Mouse (Mus musculus) kidney, postnatal 0 days (tissue): ENCODE measurements around the gene Klc4. TPM values are rescaled to one million over a fixed set of nuclear protein-coding genes. Genes with fewer than 3 reads are reported as not detected.
A peak's percentile ranks its signal among the peaks of the same experiment; 100 is the strongest.

ENCODE experiments used
- ATAC-seq: fragments of 200-750 bp; cut with Nextera tagmentation; replicated peaks from 2 replicates; pipeline ENCODE4 v1.8.0; 2017; ENCODE audit warnings: low read depth, moderate number of reproducible peaks, moderate TSS enrichment, moderate library complexity; ENCODE audit not compliant: low FRiP score
- DNase-seq: peaks from one replicate; pipeline ENCODE4 v3.0.0-alpha.2; 2016; ENCODE audit warnings: low spot score
- H3K27ac ChIP-seq: fragments of 300-500 bp; sonication (generic); 2 replicates; pipeline ENCODE4 v1.5.1; 2014; ENCODE audit warnings: mild to moderate bottlenecking
- H3K27me3 ChIP-seq: fragments of 300-500 bp; sonication (generic); 2 replicates; pipeline ENCODE4 v1.6.1; 2014; ENCODE audit warnings: low read length, mixed read lengths; ENCODE audit not compliant: insufficient read depth
- H3K36me3 ChIP-seq: fragments of 300-500 bp; sonication (generic); 2 replicates; pipeline ENCODE4 v1.6.1; 2014; ENCODE audit warnings: low read length, mixed read lengths; ENCODE audit not compliant: insufficient read depth
- H3K4me1 ChIP-seq: fragments of 300-500 bp; sonication (generic); replicated peaks from 2 replicates; pipeline ENCODE4 v1.6.1; 2014; ENCODE audit warnings: antibody characterized with exemption, low read length, mixed read lengths; ENCODE audit not compliant: insufficient read depth
- H3K4me2 ChIP-seq: fragments of 300-500 bp; sonication (generic); 2 replicates; pipeline ENCODE4 v1.6.1; 2014; ENCODE audit warnings: mild to moderate bottlenecking, low read length, moderate library complexity, mixed read lengths
- H3K4me3 ChIP-seq: fragments of 300-500 bp; sonication (generic); replicated peaks from 2 replicates; pipeline ENCODE4 v1.5.1; 2014; ENCODE audit warnings: low read depth, low read length
- H3K9ac ChIP-seq: fragments of 300-500 bp; sonication (generic); 2 replicates; pipeline ENCODE4 v1.6.1; 2014; ENCODE audit warnings: low read depth, low read length
- H3K9me3 ChIP-seq: fragments of 300-500 bp; sonication (generic); replicated peaks from 2 replicates; pipeline ENCODE4 v1.6.1; 2016; ENCODE audit warnings: low read length, inconsistent platforms, mixed read lengths
- CTCF ChIP-seq: IDR thresholded peaks from 2 replicates; pipeline ENCODE4 v1.5.1; 2016; ENCODE audit warnings: antibody characterized with exemption, low read depth, mild to moderate bottlenecking, moderate library complexity
- WGBS: fragments of 180-500 bp; shearing (Covaris S2); extraction: QIAGEN DNeasy Blood & Tissue Kit; methylation state at CpG from one replicate; pipeline ENCODE4 v1.1.7; 2014; 5-methylcytosine and 5-hydroxymethylcytosine counted together
- polyA plus RNA-seq: library from polyadenylated mRNA; unstranded; fragments of >200 nt; fragmentation: Nextera tagmentation; extraction: Ambion mirVana; gene quantifications from 2 replicates; pipeline ENCODE4 v1.2.1, GENCODE M21; 2015

Klc4 gene
- polyA plus RNA-seq, 1 experiment from 2014 or later: 47.6 TPM

- TF ChIP-seq CTCF: no peak
- H3K27ac ChIP-seq: no peak overlapping the region
- 78% methylated on average over 7 of the region's 7 CpGs for WGBS
- peaks cover 36% of the 10 kb centered on the region for H3K36me3 ChIP-seq
- DNase-seq (no peak), ATAC-seq (no peak)
- H3K4me3 ChIP-seq: no peak overlapping the region
- no peak overlapping the region for H3K9ac ChIP-seq
- no peaks in the 10 kb centered on the region for H3K27me3 ChIP-seq
- H3K4me1 ChIP-seq: no peaks in the 10 kb centered on the region
- H3K4me2 ChIP-seq: no peak overlapping the region
- no peaks in the 10 kb centered on the region for H3K9me3 ChIP-seq
Observed at GRCm38 (mm10) chr17:46590439-46590838, 55.4 kb downstream of the Klc4 start.

- Histone ChIP-seq H3K27me3 (no peaks in the 10 kb centered on the region), H3K4me1 (no peaks in the 10 kb centered on the region), H3K27ac (no peak overlapping the region), H3K36me3 (peaks cover 36% of the 10 kb centered on the region), H3K9me3 (no peaks in the 10 kb centered on the region), H3K4me3 (no peak overlapping the region), H3K4me2 (no peak overlapping the region), H3K9ac (no peak overlapping the region)
- ATAC-seq (no peak), DNase-seq (no peak)
- peak; percentile 25; the same call in 1 of the 2 replicates for TF ChIP-seq CTCF
- 85% methylated on average over 16 of the region's 16 CpGs for WGBS
Observed at GRCm38 (mm10) chr17:46589635-46590314, 56.0 kb downstream of the Klc4 start.

- H3K36me3 ChIP-seq: peaks cover 36% of the 10 kb centered on the region
- WGBS: 96% methylated on average over 6 of the region's 6 CpGs
Observed at GRCm38 (mm10) chr17:46588913-46589312, 56.9 kb downstream of the Klc4 start.

GRCm38 (mm10) chr17:46588173-46588572, 57.6 kb downstream of the Klc4 start:
- DNase-seq (no peak), ATAC-seq (no peak)
- Histone ChIP-seq H3K36me3 (peaks cover 36% of the 10 kb centered on the region), H3K4me2 (no peak overlapping the region), H3K4me1 (no peaks in the 10 kb centered on the region), H3K9ac (no peak overlapping the region), H3K27ac (no peak overlapping the region), H3K9me3 (no peaks in the 10 kb centered on the region), H3K27me3 (no peaks in the 10 kb centered on the region), H3K4me3 (no peak overlapping the region)
- no peak for TF ChIP-seq CTCF
- WGBS: 85% methylated on average over 9 of the region's 9 CpGs

More at GRCm38 (mm10) chr17:46588913-46589312, 56.9 kb downstream of the Klc4 start:
- H3K9me3 ChIP-seq: no peaks in the 10 kb centered on the region
- no peak for ATAC-seq
- H3K27me3 ChIP-seq: no peaks in the 10 kb centered on the region
- no peak for DNase-seq
- H3K9ac ChIP-seq: no peak overlapping the region
- no peak overlapping the region for H3K27ac ChIP-seq
- no peak overlapping the region for H3K4me3 ChIP-seq
- no peak for TF ChIP-seq CTCF
- no peaks in the 10 kb centered on the region for H3K4me1 ChIP-seq
- H3K4me2 ChIP-seq: no peak overlapping the region

- ATAC-seq: no peak
- peaks cover 49% of the 10 kb centered on the region for H3K36me3 ChIP-seq
- no peak overlapping the region for H3K9ac ChIP-seq
- no peak for TF ChIP-seq CTCF
- no peak for DNase-seq
- no peak overlapping the region for H3K4me2 ChIP-seq
- H3K4me1 ChIP-seq: no peaks in the 10 kb centered on the region
- no peak overlapping the region for H3K4me3 ChIP-seq
- WGBS: 85% methylated on average over 8 of the region's 8 CpGs
- H3K9me3 ChIP-seq: no peaks in the 10 kb centered on the region
- no peaks in the 10 kb centered on the region for H3K27me3 ChIP-seq
- no peak overlapping the region for H3K27ac ChIP-seq
Observed at GRCm38 (mm10) chr17:46586327-46586726, 59.5 kb downstream of the Klc4 start.

Other genes with a start within 250 kb of the Klc4 start
- 0.34 TPM in 2 replicates for gene Crip3, start 217.1 kb downstream of the Klc4 start, polyA plus RNA-seq
- gene Slc22a7, start 207.6 kb downstream of the Klc4 start, polyA plus RNA-seq: 1.6 and 1.9 TPM in 2 replicates
- 0.10 and 0.11 TPM in 2 replicates for gene Ttbk1, start 158.3 kb downstream of the Klc4 start, polyA plus RNA-seq
- 31.8 and 32.7 TPM in 2 replicates for gene Dnph1, start 149.3 kb downstream of the Klc4 start, polyA plus RNA-seq
- 6.0 and 6.5 TPM in 2 replicates for gene Cul9, start 99.6 kb downstream of the Klc4 start, polyA plus RNA-seq
- gene Srf, start 89.8 kb downstream of the Klc4 start, polyA plus RNA-seq: 5.5 and 6.0 TPM in 2 replicates
- 94.0 and 103 TPM in 2 replicates for gene Ptk7, start 16.5 kb downstream of the Klc4 start, polyA plus RNA-seq
- gene Mrpl2, start 207 bp upstream of the Klc4 start, polyA plus RNA-seq: 144 and 157 TPM in 2 replicates
- gene Cul7, start 4.3 kb upstream of the Klc4 start, polyA plus RNA-seq: 29.0 and 33.3 TPM in 2 replicates
- gene Rrp36, start 28.3 kb upstream of the Klc4 start, polyA plus RNA-seq: 44.4 and 47.2 TPM in 2 replicates
- 131 and 135 TPM in 2 replicates for gene Mea1, start 32.8 kb upstream of the Klc4 start, polyA plus RNA-seq
- 104 and 114 TPM in 2 replicates for gene Klhdc3, start 34.9 kb upstream of the Klc4 start, polyA plus RNA-seq
- gene Ppp2r5d, start 59.1 kb upstream of the Klc4 start, polyA plus RNA-seq: 51.0 and 52.5 TPM in 2 replicates
- 20.5 and 25.6 TPM in 2 replicates for gene Pex6, start 65.4 kb upstream of the Klc4 start, polyA plus RNA-seq
- gene Gnmt, start 83.1 kb upstream of the Klc4 start, polyA plus RNA-seq: 9.0 and 10.6 TPM in 2 replicates
- 59.9 and 64.7 TPM in 2 replicates for gene Cnpy3, start 106.2 kb upstream of the Klc4 start, polyA plus RNA-seq
- gene Ptcra, start 117.7 kb upstream of the Klc4 start, polyA plus RNA-seq: 0.12 and 0.14 TPM in 2 replicates
- 143 and 151 TPM in 2 replicates for gene 2310039H08Rik, start 126.6 kb upstream of the Klc4 start, polyA plus RNA-seq
- gene Rpl7l1, start 136.7 kb upstream of the Klc4 start, polyA plus RNA-seq: 138 and 147 TPM in 2 replicates
- gene Bicral, start 212.5 kb upstream of the Klc4 start, polyA plus RNA-seq: 2.9 and 4.1 TPM in 2 replicates
- 58.2 and 71.4 TPM in 2 replicates for gene Tbcc, start 244.7 kb upstream of the Klc4 start, polyA plus RNA-seq